Mouse (Mus musculus): ENCODE results near the gene Iffo2. TPM values are rescaled to one million over a fixed set of nuclear protein-coding genes. Genes with fewer than 3 reads are reported as not detected.

The Iffo2 gene
- polyA plus RNA-seq, 1 experiment from 2014 or later = 4.8 TPM

GRCm38 (mm10) chr4:139619765-139620164 lies 89.4 kb downstream of the Iffo2 start:
- ATAC-seq (replicated peaks; ENCODE audit: low FRiP score) = no peak
- WGBS = 77% methylated on average over 6 of the region's 6 CpGs
- no peaks in the 10 kb centered on the region for H3K27me3 ChIP-seq
- no peak overlapping the region for H3K4me2 ChIP-seq
- no peak overlapping the region for H3K4me3 ChIP-seq (replicated peaks)
- H3K9ac ChIP-seq = no peak overlapping the region
- H3K36me3 ChIP-seq = peaks cover 13% of the 10 kb centered on the region
- no peak overlapping the region for H3K27ac ChIP-seq
- no peaks in the 10 kb centered on the region for H3K9me3 ChIP-seq (replicated peaks)
- H3K4me1 ChIP-seq = peaks cover 52% of the 10 kb centered on the region

DNA sequence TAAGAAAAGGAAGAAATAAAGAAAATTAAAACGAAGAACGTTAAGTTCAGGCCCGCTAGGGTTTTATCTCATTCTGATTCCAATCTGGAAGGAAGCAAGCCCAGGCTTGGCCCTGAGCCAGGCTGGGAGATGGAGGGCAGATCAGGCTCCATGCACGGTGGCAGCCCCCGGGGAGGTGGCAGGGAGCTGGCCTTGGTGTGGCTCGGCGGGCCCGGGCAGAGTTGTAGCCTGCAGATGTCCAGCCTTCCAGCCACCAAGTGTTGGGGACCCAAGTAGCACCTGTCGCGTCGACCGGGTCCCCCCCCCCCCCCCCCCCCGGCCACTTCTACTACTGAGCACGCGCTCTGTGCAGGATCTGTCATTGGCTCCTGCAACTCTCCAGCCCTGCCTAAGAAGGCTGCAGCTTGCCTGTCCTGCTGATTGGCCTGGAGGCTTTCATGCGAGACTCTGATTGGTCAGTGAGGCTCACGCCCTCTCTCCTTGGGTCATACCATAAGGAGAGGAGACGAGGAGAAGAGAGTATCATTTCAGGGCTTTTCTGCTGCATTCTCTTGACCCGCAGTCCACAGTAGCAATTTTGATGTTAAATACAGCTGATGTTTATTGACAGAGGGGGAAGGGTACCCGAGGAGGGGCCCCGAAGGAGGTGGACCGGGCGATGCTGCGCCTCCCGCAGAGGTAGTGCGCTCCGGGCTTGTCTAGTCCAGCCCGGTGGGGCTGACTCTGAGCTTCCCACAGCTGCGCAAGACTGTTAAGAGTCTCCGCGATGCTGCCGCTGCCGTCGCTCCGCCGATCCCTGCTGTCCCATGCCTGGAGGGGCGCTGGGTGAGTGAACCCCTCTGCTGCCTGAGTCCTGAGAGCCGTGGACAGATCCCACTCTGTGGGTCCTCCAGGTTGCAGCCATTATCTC lies 92.3 kb downstream of the Iffo2 start, which contains the start of gene Aldh4a1:
TSS of gene Aldh4a1 (plus strand) at position 494 of the 910 bp plus-strand sequence.
- H3K9ac ChIP-seq = peak within 1 kb of the TSS; percentile 73
- H3K4me2 ChIP-seq = peak within 1 kb of the TSS; percentile 77
- under 1% methylated on average over 38 of the region's 38 CpGs for WGBS
- H3K27ac ChIP-seq = peak within 1 kb of the TSS; percentile 91
- H3K4me3 ChIP-seq (replicated peaks) = peak within 1 kb of the TSS; percentile 84
- H3K27me3 ChIP-seq = no peaks in the 10 kb centered on the region
- ATAC-seq (replicated peaks; ENCODE audit: low FRiP score) = peak; percentile 99
- H3K4me1 ChIP-seq = peaks cover 33% of the 10 kb centered on the region
- 0 out of 2 replicates have a peak, but pooled peaks cover 4% of the 10 kb centered on the region for H3K36me3 ChIP-seq
- no peaks in the 10 kb centered on the region for H3K9me3 ChIP-seq (replicated peaks)

DNA sequence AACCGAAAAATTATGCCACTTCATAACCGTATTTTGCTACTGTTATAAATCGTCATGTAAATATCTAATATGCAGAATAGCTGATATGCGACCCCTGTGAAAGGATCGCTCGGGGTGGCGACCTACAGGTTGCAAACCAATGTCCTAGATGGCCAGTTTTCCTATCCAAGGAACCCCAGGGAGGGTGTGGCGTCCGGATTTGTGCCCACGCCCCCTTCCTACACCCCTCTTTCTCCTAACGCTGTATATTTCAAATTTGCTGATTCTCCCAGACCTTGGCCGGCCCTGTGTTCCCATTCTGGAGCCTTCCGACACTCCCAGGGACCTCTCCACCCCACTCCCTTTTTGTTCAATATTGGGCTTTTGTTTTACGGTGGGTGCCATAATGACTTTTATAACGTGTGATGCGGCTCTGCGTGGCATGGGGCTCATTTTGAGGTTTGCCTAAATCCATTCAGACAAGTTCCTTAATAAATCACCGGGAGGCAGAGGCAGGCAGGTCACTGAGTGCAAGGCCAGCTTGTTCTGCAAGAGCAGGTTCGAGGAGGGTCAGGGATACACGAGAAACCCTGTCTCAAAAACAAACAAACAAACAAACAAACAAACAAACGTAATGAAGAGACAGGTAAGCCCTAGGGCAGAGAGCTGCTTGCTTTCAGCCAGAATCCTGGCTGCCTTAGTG lies 93.2 kb downstream of the Iffo2 start:
- 13% methylated on average over 21 of the region's 21 CpGs for WGBS
- Histone ChIP-seq H3K36me3 (0 out of 2 replicates have a peak, but pooled peaks cover under 1% of the 10 kb centered on the region), H3K9me3 (replicated peaks) (no peaks in the 10 kb centered on the region), H3K27me3 (no peaks in the 10 kb centered on the region), H3K4me1 (peaks cover 33% of the 10 kb centered on the region), H3K27ac (peak overlapping the region; percentile 91), H3K4me2 (peak overlapping the region; percentile 77), H3K9ac (peak overlapping the region; percentile 73), H3K4me3 (replicated peaks) (peak overlapping the region; percentile 84)
- no peak for ATAC-seq (replicated peaks; ENCODE audit: low FRiP score)

- H3K4me2 ChIP-seq = peak overlapping the region; percentile 77
- WGBS = 32% methylated on average over 5 of the region's 5 CpGs
- no peaks in the 10 kb centered on the region for H3K9me3 ChIP-seq (replicated peaks)
- peak overlapping the region; percentile 84 for H3K4me3 ChIP-seq (replicated peaks)
- H3K27me3 ChIP-seq = no peaks in the 10 kb centered on the region
- 0 out of 2 replicates have a peak overlapping the region, but pooled peaks have one; percentile 14 for H3K9ac ChIP-seq
- ATAC-seq (replicated peaks; ENCODE audit: low FRiP score) = peak; percentile 13; the same call in 1 of the 2 replicates
- peak overlapping the region; percentile 91 for H3K27ac ChIP-seq
- no peaks in the 10 kb centered on the region for H3K36me3 ChIP-seq
- H3K4me1 ChIP-seq = peaks cover 33% of the 10 kb centered on the region
Measured at GRCm38 (mm10) chr4:139624116-139624489, 93.8 kb downstream of the Iffo2 start.

GRCm38 (mm10) chr4:139624706-139625105 lies 94.4 kb downstream of the Iffo2 start:
- H3K9me3 ChIP-seq (replicated peaks) = no peaks in the 10 kb centered on the region
- H3K36me3 ChIP-seq = no peaks in the 10 kb centered on the region; the same call in 1 of the 2 replicates
- peak overlapping the region; percentile 77 for H3K4me2 ChIP-seq
- no peaks in the 10 kb centered on the region for H3K27me3 ChIP-seq
- peaks cover 33% of the 10 kb centered on the region for H3K4me1 ChIP-seq
- peak overlapping the region; percentile 14; the same call in 1 of the 2 replicates for H3K9ac ChIP-seq
- no peak for ATAC-seq (replicated peaks; ENCODE audit: low FRiP score)
- 52% methylated on average over 10 of the region's 10 CpGs for WGBS
- peak overlapping the region; percentile 91 for H3K27ac ChIP-seq
- H3K4me3 ChIP-seq (replicated peaks) = peak overlapping the region; percentile 84

DNA sequence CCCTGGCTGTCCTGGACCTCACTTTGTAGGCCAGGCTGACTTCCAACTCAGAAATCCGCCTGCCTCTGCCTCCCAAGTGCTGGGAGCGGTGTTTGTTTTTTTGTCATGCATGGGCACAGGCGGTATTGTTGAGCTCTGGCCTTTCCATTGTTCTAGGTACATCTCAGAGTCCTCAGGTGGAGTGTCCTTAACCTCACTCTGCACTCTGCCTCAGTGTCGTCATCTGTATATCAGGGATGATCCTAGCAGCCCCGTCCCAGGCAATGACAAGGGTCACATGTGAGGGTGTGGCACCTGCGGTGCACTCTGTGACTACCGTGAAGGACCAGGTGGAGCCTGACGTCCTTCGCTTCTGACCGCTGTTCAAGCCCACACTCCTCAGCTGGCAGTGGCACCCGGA lies 97.0 kb downstream of the Iffo2 start:
- no peak for ATAC-seq (replicated peaks; ENCODE audit: low FRiP score)
- Histone ChIP-seq H3K4me2 (no peak overlapping the region), H3K36me3 (no peaks in the 10 kb centered on the region; the same call in 1 of the 2 replicates), H3K9me3 (replicated peaks) (no peaks in the 10 kb centered on the region), H3K4me1 (peaks cover 40% of the 10 kb centered on the region), H3K4me3 (replicated peaks) (no peak overlapping the region), H3K27ac (no peak overlapping the region), H3K27me3 (no peaks in the 10 kb centered on the region), H3K9ac (no peak overlapping the region)
- WGBS = 94% methylated on average over 11 of the region's 11 CpGs

GRCm38 (mm10) chr4:139630171-139630570 lies 99.8 kb downstream of the Iffo2 start:
- H3K27ac ChIP-seq = no peak overlapping the region
- 71% methylated on average over 10 of the region's 10 CpGs for WGBS

GRCm38 (mm10) chr4:139631141-139631540 lies 100.8 kb downstream of the Iffo2 start:
- H3K27ac ChIP-seq = no peak overlapping the region

More at GRCm38 (mm10) chr4:139630171-139630570, 99.8 kb downstream of the Iffo2 start:
- H3K27me3 ChIP-seq = no peaks in the 10 kb centered on the region
- H3K4me2 ChIP-seq = no peak overlapping the region
- ATAC-seq (replicated peaks; ENCODE audit: low FRiP score) = no peak; the same call in 1 of the 2 replicates
- H3K9me3 ChIP-seq (replicated peaks) = no peaks in the 10 kb centered on the region
- no peak overlapping the region for H3K4me3 ChIP-seq (replicated peaks)
- peaks cover under 1% of the 10 kb centered on the region for H3K36me3 ChIP-seq
- peaks cover 20% of the 10 kb centered on the region for H3K4me1 ChIP-seq
- no peak overlapping the region for H3K9ac ChIP-seq

DNA sequence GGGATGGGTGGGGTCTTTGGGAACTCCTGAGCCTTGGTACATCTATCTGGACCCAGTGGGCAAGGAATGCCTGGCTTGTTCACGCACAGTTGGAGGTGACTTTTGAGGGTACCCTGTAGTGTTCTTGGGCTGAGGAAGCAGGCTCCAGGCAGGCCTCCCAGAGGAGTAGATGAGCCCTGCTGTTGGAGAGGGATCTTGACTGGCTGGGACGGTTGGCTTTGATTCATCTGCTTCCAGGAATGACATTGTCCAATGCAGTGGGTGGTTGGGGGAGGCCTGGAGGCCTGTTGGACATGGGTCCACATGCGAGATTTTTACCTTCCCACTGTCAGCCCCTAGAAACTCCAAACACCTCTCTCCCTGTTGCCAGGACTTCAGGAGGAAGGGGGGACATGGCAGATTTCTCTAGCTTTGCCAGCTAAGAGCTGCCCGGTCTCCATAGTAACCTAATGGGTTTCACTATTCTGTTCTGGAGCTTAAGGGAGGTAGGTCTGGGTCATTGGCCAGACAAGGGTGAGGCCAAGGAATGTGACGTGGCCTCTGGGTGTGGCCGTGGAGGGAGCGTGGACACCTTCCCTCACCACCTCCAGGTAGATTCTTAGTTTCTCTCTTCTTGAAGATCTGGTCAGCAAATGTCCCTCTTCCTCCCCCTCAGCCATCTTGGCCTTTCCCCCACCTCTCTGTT lies 101.4 kb downstream of the Iffo2 start:
- Histone ChIP-seq H3K4me1 (peaks cover 15% of the 10 kb centered on the region), H3K27me3 (peaks cover under 1% of the 10 kb centered on the region; the same call in 1 of the 2 replicates), H3K36me3 (peaks cover 11% of the 10 kb centered on the region), H3K9me3 (replicated peaks) (no peaks in the 10 kb centered on the region), H3K4me2 (no peak overlapping the region), H3K27ac (no peak overlapping the region), H3K9ac (no peak overlapping the region), H3K4me3 (replicated peaks) (no peak overlapping the region)
- WGBS = 83% methylated on average over 7 of the region's 7 CpGs
- ATAC-seq (replicated peaks; ENCODE audit: low FRiP score) = no peak

More at GRCm38 (mm10) chr4:139631141-139631540, 100.8 kb downstream of the Iffo2 start:
- Histone ChIP-seq H3K4me3 (replicated peaks) (no peak overlapping the region), H3K36me3 (peaks cover 10% of the 10 kb centered on the region), H3K4me2 (no peak overlapping the region), H3K9ac (no peak overlapping the region), H3K4me1 (peaks cover 15% of the 10 kb centered on the region), H3K27me3 (no peaks in the 10 kb centered on the region), H3K9me3 (replicated peaks) (no peaks in the 10 kb centered on the region)
- 54% methylated on average over 5 of the region's 5 CpGs for WGBS
- ATAC-seq (replicated peaks; ENCODE audit: low FRiP score) = no peak

DNA sequence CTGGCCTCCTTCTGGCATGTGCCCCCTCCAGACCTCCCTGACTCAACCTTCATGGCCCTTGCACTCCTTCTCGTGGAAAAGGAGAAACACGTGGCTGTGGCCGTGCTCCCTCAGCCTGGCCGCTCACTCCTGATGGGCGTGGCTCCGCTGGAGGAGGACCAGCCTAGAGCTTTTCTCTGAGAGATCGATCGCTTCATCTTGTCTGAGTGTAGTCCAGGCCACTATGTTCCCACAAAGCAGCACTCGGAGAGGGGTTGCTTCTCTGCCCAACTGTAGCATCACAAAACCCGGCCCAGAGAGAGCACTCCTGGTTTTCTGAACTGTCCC lies 101.9 kb downstream of the Iffo2 start:
- Histone ChIP-seq H3K4me1 (peaks cover 15% of the 10 kb centered on the region), H3K27me3 (peaks cover 5% of the 10 kb centered on the region; the same call in 1 of the 2 replicates), H3K4me2 (no peak overlapping the region), H3K36me3 (peaks cover 16% of the 10 kb centered on the region), H3K27ac (no peak overlapping the region), H3K9ac (no peak overlapping the region), H3K9me3 (replicated peaks) (no peaks in the 10 kb centered on the region), H3K4me3 (replicated peaks) (no peak overlapping the region)
- ATAC-seq (replicated peaks; ENCODE audit: low FRiP score) = no peak
- WGBS = 80% methylated on average over 10 of the region's 10 CpGs

DNA sequence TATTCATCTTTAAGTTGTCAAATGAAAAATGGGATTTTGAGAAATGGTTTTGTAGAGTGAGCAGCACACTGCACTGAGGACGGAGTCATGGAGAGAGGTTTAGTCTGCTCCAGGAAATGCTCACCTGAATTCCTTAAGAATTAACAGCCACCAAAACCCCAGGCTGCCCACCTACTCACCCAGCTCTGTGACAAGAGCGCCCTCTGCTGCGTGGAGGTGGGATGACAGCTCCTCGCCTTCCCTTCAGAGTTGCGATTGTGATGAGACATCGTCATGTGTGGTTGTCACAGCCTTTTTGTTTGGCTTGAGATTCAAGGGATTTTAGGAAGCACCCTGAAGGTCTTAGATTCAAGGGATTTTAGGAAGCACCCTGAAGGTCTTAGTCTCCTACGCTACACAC lies 106.0 kb downstream of the Iffo2 start:
- Histone ChIP-seq H3K27me3 (peaks cover 24% of the 10 kb centered on the region; the same call in 1 of the 2 replicates), H3K4me1 (peaks cover 41% of the 10 kb centered on the region), H3K4me2 (no peak overlapping the region), H3K36me3 (peaks cover 28% of the 10 kb centered on the region), H3K9ac (no peak overlapping the region), H3K27ac (no peak overlapping the region), H3K9me3 (replicated peaks) (no peaks in the 10 kb centered on the region), H3K4me3 (replicated peaks) (no peak overlapping the region)
- WGBS = 39% methylated on average over 7 of the region's 7 CpGs
- no peak for ATAC-seq (replicated peaks; ENCODE audit: low FRiP score)
